Mouse (Mus musculus) midbrain, postnatal 0 days (tissue): ENCODE results near the gene Pa2g4. TPM values are rescaled to one million over a fixed set of nuclear protein-coding genes. Genes with fewer than 3 reads are reported as not detected.

Experiments used
- ATAC-seq: fragments of 200-750 bp; cut with Nextera tagmentation; 2 replicates; pipeline ENCODE4 v1.8.0; 2017; ENCODE audit warnings: moderate number of reproducible peaks, mild to moderate bottlenecking, moderate TSS enrichment, moderate library complexity; ENCODE audit not compliant: low FRiP score
- DNase-seq: peaks from one replicate; pipeline ENCODE4 v3.0.0-alpha.2; 2015; ENCODE audit warnings: low spot score
- H3K27ac ChIP-seq: fragments of 300-500 bp; sonication (generic); 2 replicates; pipeline ENCODE4 v1.5.1; 2014; ENCODE audit warnings: low read depth, mild to moderate bottlenecking, low read length, mixed read lengths
- H3K27me3 ChIP-seq: fragments of 300-500 bp; sonication (generic); 2 replicates; pipeline ENCODE4 v1.6.1; 2014; ENCODE audit warnings: low read length, control low read depth, mixed read lengths; ENCODE audit not compliant: insufficient read depth
- H3K36me3 ChIP-seq: fragments of 300-500 bp; sonication (generic); 2 replicates; pipeline ENCODE4 v1.6.1; 2014; ENCODE audit warnings: low read length, control low read depth, mixed read lengths; ENCODE audit not compliant: insufficient read depth
- H3K4me1 ChIP-seq: fragments of 300-500 bp; sonication (generic); 2 replicates; pipeline ENCODE4 v1.6.1; 2014; ENCODE audit warnings: mild to moderate bottlenecking, control low read depth, antibody characterized with exemption, low read length, mixed read lengths; ENCODE audit not compliant: insufficient read depth
- H3K4me2 ChIP-seq: fragments of 300-500 bp; sonication (generic); 2 replicates; pipeline ENCODE4 v1.6.1; 2014; ENCODE audit warnings: low read depth, mild to moderate bottlenecking, low read length, mixed read lengths; ENCODE audit not compliant: poor library complexity, severe bottlenecking
- H3K4me3 ChIP-seq: fragments of 300-500 bp; sonication (generic); 2 replicates; pipeline ENCODE4 v1.5.1; 2014; ENCODE audit warnings: low read depth, mild to moderate bottlenecking, low read length, moderate library complexity
- H3K9ac ChIP-seq: fragments of 300-500 bp; sonication (generic); replicated peaks from 2 replicates; pipeline ENCODE4 v1.6.1; 2014; ENCODE audit warnings: mild to moderate bottlenecking, low read length, moderate library complexity, mixed read lengths; ENCODE audit not compliant: poor library complexity, severe bottlenecking
- H3K9me3 ChIP-seq: fragments of 300-500 bp; sonication (generic); 2 replicates; pipeline ENCODE4 v1.6.1; 2016; ENCODE audit warnings: low read length, control low read depth
- CTCF ChIP-seq: IDR thresholded peaks from 2 replicates; pipeline ENCODE4 v1.5.1; 2016; ENCODE audit warnings: antibody characterized with exemption, mild to moderate bottlenecking
- WGBS: fragments of 180-500 bp; shearing (Covaris S2); extraction: QIAGEN DNeasy Blood & Tissue Kit; methylation state at CpG from one replicate; pipeline ENCODE4 v1.1.7; 2014; 5-methylcytosine and 5-hydroxymethylcytosine counted together
- polyA plus RNA-seq: library from polyadenylated mRNA; unstranded; fragments of >200 nt; fragmentation: Nextera tagmentation; extraction: Ambion mirVana; gene quantifications from 2 replicates; pipeline ENCODE4 v1.2.1, GENCODE M21; 2015
- total RNA-seq: library from RNA; depleted of rRNA; stranded (reverse); fragments of >200 nt; gene quantifications from 2 replicates; pipeline ENCODE4 v1.2.3, GENCODE M21; 2014

The Pa2g4 gene
- total and polyA plus RNA-seq, 2 experiments from 2014 or later = 78.0 to 107 TPM

DNA sequence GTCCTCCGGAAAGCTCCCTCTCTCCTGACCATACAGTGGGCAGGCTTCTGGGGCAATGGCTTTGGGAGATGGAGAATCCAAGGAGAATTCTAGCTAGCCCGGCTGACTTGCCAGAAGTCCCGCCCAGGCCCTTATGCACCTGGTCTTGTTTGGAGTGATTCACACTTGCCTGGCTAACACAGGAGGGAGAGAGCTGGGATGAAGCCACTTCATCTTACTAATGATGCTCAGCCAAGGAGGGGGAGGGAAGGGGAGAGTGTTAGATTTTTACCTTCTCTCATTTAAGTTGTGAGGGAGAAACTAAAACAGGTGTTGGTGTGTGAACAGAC lies 20.3 kb downstream of the Pa2g4 start:
- no peak overlapping the region for H3K4me2 ChIP-seq
- ATAC-seq (no peak), DNase-seq (no peak)
- H3K9ac ChIP-seq = no peak overlapping the region
- whole genome bisulfite sequencing = 93% methylated on average over 3 of the region's 3 CpGs
- H3K9me3 ChIP-seq = no peaks in the 10 kb centered on the region
- H3K4me3 ChIP-seq = no peak overlapping the region
- H3K36me3 ChIP-seq = peaks cover 27% of the 10 kb centered on the region
- H3K27me3 ChIP-seq = no peaks in the 10 kb centered on the region
- no peak overlapping the region for H3K27ac ChIP-seq
- H3K4me1 ChIP-seq = peaks cover 8% of the 10 kb centered on the region; the same call in 1 of the 2 replicates
- no peak for TF ChIP-seq CTCF

DNA sequence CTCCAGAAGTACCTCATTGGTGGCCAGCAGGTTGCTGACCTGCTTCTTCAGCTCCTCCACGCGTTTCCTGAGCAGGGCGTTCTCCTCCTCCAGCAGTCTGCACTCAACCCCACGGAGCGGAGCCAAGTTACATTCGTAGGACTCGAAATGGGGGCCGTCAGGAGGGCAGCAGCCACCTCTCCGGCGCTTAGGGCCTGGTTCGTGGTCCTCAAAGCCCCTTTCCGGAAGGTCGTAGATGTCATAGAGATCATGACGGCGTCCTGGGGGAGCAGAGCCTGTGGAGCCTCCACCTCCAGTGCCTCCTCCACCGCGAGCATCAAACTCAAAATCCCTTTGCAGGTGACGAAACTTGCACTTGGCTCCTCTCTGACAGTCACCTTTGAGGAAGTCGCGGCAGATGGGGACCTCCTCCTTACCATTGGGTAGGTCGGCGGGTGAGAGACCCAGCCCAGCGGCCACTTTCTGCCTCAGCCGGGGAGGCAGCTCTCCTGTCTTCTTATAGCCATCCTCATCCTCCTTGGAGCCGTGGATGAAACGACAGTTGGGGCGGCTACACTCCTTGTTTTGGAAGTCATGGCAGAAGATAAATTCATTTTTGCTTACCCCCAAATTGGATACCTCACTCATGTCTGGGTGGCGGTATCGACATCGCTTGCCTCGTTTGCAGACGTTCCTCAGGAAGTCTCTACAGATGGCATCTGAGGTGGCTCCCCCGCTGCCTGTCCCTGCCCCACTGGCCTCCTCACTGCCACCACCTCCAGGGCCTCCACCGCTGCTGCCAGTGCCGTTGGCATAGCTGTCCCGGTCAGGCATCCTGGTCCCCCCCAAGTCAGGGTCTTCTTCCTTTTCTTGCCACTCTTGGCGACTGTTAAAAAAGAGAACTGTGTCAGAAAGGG lies 20.9 kb downstream of the Pa2g4 start:
- H3K36me3 ChIP-seq = peaks cover 27% of the 10 kb centered on the region
- no peak overlapping the region for H3K27ac ChIP-seq
- TF ChIP-seq CTCF = no peak
- WGBS = 95% methylated on average over 37 of the region's 37 CpGs
- H3K4me2 ChIP-seq = no peak overlapping the region
- H3K4me1 ChIP-seq = peaks cover 8% of the 10 kb centered on the region; the same call in 1 of the 2 replicates
- H3K9ac ChIP-seq = no peak overlapping the region
- H3K27me3 ChIP-seq = no peaks in the 10 kb centered on the region
- no peaks in the 10 kb centered on the region for H3K9me3 ChIP-seq
- ATAC-seq (no peak), DNase-seq (no peak)
- no peak overlapping the region for H3K4me3 ChIP-seq

DNA sequence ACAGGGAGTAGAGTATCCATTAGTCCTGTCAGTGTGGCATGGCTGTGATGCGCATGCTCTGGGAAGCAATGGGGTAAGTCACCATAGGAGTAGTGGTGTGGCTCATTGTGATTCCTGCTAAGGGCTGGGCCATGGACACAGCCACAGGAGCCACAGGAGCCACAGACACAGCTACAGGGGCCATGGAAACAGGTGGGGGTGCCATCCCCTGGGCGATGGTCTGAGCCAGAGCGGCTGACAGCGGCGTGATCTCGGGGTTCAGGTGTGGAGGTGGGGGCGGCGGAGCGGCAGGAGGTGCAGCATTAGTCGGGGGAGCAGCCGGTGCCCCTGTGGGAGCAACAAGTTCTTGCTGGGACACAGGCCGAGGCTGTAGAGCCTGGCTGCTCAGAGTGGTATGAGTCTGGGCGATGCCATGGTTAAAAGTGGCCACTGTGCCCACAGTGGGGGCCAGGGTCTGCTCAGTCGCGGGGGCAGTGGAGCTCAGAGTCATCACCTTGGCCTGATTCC lies 21.6 kb downstream of the Pa2g4 start:
- peaks cover 8% of the 10 kb centered on the region; the same call in 1 of the 2 replicates for H3K4me1 ChIP-seq
- no peak overlapping the region for H3K4me2 ChIP-seq
- H3K36me3 ChIP-seq = peaks cover 27% of the 10 kb centered on the region
- DNase-seq (no peak), ATAC-seq (no peak)
- no peak overlapping the region for H3K27ac ChIP-seq
- no peak for TF ChIP-seq CTCF
- H3K9ac ChIP-seq = no peak overlapping the region
- no peaks in the 10 kb centered on the region for H3K27me3 ChIP-seq
- WGBS = 97% methylated on average over 15 of the region's 15 CpGs
- no peaks in the 10 kb centered on the region for H3K9me3 ChIP-seq
- no peak overlapping the region for H3K4me3 ChIP-seq

DNA sequence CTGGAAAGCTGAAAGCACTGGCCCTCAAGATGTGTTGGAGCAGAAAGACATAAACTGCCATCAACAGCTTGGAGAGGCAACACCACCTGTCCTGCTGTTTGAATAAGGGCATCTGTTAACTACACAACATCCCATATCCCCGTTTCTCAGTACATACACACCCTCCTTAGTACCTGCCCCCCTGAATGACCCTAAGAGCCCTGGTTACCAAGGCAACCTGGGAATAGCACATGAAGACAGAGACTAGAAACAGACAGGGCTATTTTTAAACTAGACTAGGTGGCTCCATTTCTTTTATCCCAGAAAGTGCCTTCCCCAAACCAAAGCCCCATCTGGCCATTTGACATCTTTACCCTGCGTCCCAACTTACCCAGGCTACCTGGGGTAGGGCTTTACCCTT lies 22.7 kb downstream of the Pa2g4 start:
- peaks cover 27% of the 10 kb centered on the region for H3K36me3 ChIP-seq
- no peak overlapping the region for H3K9ac ChIP-seq
- WGBS = 56% methylated on average over 2 of the region's 2 CpGs
- no peak overlapping the region for H3K4me2 ChIP-seq
- H3K9me3 ChIP-seq = no peaks in the 10 kb centered on the region
- ATAC-seq (no peak), DNase-seq (no peak)
- no peak overlapping the region for H3K27ac ChIP-seq
- no peak overlapping the region for H3K4me3 ChIP-seq
- H3K4me1 ChIP-seq = peaks cover 8% of the 10 kb centered on the region; the same call in 1 of the 2 replicates
- no peak for TF ChIP-seq CTCF
- H3K27me3 ChIP-seq = no peaks in the 10 kb centered on the region

DNA sequence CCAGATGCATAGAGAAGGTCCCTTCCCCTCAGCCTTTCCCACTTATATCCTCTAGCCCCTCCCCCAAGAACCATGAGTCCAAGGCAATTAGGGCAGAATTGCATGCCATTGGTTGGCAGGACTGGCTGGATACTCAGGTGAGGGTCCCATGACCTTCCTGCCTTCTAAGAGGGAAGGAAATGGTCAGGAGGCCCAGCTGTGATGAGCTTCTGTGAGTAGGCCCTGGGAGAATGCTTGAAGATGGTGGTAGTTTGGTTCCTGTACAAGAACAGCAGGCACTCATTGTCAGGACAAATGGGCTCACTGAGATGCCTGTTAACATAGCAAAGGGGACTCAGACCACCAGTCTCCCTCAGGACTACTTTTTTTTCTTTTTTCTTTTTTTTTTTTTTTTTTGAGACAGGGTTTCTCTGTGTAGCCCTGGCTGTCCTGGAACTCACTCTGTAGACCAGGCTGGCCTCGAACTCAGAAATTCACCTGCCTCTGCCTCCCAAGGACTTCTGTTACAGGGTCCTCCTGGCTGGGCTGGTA lies 27.4 kb downstream of the Pa2g4 start:
- WGBS = 90% methylated on average over 1 of the region's 1 CpGs
- peaks cover 6% of the 10 kb centered on the region; the same call in 1 of the 2 replicates for H3K36me3 ChIP-seq
- no peaks in the 10 kb centered on the region for H3K9me3 ChIP-seq
- H3K27me3 ChIP-seq = no peaks in the 10 kb centered on the region
- H3K27ac ChIP-seq = no peak overlapping the region
- DNase-seq (no peak), ATAC-seq (no peak)
- no peak overlapping the region for H3K9ac ChIP-seq
- no peak overlapping the region for H3K4me2 ChIP-seq
- TF ChIP-seq CTCF = no peak
- no peaks in the 10 kb centered on the region for H3K4me1 ChIP-seq
- no peak overlapping the region for H3K4me3 ChIP-seq
